Mouse (Mus musculus) lung, postnatal 0 days (tissue): Measurements from ENCODE around the gene Rhoa.

Source experiments
- CTCF ChIP-seq: IDR thresholded peaks from 2 replicates; pipeline ENCODE4 v1.5.1; 2016; ENCODE audit warnings: antibody characterized with exemption, mild to moderate bottlenecking
- EP300 ChIP-seq: IDR thresholded peaks from 2 replicates; pipeline ENCODE4 v1.6.1; 2016; ENCODE audit warnings: antibody characterized with exemption, mild to moderate bottlenecking, control low read depth

- TF ChIP-seq CTCF, result no peak
- TF ChIP-seq EP300, result no peak
Observed at GRCm38 (mm10) chr9:108341801-108342200, 35.9 kb downstream of the Rhoa start.
